Mouse (Mus musculus): ENCODE data around the gene Hopx.

Gene Hopx

DNA sequence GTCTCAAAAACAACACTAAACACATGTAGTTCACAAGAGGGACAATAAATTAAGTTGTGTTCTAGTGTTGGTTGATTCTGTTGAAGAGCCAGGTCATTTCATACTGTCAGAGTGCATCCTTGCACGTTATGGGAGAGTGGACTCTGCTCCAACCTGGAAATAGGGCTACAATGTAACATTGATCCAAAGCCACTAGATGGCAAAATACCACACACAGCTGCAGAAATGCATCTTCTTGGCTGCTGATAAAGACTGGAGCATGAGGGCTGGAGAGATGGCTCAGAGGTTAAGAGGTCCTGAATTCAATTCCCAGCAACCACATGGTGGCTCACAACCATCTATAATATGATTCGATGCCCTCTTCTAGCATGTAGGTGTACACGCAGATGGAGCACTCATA is 43.3 kb downstream of the Hopx start:
- DNase-seq (ENCODE audit: low read depth, low spot score) = no peak

DNA sequence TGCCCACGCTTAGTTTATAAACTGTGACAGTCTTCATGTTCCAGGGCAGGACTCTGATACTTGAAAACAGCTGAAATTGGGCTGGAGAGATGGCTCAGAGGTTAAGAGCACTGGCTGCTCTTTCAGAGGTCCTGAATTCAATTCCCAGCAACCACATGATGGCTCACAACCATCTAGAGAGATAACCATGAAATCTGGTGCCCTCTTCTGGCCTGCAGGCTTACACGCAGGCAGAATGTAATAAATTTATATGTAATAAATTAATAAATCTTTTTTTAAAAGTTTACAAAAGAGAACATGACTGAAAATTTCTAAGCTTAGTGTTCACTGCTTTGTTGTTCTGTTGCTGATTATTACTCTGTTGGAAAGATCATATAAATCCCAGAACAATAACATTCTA is 43.9 kb downstream of the Hopx start:
- DNase-seq (ENCODE audit: low read depth, low spot score) = no peak

DNA sequence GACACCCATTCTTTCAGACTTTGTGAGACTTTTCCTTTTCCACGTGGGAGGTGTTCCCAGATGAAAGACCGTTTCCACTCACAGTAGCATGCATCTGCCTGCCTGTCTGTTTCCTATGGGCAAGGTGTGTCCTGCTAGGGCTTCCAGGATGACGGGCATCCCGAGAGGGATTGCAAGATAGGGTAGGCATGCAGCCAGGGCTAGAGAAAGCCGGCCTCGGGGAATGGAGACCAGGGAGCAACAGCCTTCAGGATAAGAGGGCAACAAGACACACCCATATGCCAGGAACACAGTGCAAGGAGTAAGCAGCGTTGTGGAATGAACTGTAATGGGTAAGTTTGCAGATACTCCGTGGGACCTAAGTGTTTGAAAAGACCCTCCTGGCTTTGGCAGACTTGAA is 47.6 kb downstream of the Hopx start:
- no peak for DNase-seq (ENCODE audit: low read depth, low spot score)

DNA sequence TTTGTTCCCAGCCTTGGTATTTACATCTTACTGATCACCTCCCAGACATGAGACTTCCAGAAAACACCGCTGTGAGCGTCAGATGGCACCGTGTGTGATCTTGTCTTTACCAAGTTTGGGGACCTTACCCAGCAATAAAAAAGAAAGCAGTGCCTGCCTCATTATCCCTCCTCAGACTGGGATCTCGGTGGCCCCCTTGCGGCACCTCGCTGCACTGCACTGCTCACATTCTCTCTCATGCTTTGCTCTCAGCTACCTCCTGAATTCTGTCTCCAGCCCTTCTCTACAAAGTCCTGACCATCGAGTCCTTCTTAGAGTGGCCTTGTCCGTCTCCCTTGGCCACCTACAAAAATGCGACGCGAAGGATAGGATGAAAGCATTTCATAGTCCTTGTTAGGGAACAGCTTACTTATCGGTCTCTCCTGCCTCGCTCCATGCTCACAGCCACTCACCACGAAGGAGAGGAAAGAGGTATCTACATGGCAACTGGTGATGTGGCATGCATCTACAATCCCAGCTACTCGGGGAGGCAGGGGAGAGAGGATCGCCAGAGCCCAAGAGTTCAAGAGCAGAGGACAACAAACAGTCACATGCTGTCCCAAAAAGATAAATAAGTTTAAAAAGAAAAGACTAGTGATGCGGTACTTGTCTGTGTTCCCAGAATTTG is 53.4 kb downstream of the Hopx start:
- DNase-seq (ENCODE audit: low read depth, low spot score) = no peak

DNA sequence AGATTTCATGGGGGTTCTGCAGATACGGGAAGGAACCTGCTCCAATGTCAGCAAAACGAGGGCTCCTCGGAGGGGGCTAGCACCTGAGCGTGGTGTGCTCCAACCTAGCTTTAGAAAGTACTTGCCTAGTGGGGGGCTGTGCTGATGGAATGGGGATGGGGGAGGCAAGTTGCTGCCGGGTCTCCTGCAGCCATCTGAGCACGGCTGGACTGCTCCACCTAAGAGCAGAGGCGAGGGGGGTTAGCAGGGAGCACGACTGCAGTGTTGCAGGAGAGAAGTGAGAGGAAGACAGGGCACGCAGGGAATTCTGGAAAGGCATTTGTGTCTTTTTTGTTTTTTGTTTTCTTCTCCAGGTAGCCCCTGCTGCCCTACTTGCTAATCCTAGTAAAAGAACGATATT is 54.6 kb downstream of the Hopx start:
- no peak for DNase-seq (ENCODE audit: low read depth, low spot score)

DNA sequence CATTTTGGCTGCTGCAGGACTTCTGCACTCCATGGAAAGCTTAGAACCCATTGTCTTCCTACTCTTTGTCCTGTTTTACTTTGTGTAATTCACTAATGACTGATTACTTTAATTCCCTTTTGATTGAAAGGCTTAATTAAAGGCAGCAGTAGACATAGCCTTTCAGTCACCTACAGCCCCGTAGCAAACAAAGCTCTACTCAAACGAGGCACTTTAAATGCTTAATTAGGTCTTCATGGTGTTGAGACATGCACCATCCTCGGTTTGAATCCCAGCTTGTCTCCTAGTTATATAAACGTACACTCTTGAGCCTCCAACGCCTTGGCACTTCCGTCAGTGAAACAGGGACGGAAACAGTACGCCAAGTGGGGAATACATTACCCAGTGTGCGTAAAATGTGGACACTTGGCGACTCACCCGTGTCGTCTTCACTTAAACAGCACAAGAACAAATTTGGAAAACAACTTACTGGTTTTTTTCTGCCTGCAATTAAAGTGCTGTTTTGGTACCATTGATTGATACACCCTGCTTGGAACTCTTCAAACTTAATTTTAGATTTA is 58.0 kb downstream of the Hopx start:
- DNase-seq (ENCODE audit: low read depth, low spot score) = no peak

DNA sequence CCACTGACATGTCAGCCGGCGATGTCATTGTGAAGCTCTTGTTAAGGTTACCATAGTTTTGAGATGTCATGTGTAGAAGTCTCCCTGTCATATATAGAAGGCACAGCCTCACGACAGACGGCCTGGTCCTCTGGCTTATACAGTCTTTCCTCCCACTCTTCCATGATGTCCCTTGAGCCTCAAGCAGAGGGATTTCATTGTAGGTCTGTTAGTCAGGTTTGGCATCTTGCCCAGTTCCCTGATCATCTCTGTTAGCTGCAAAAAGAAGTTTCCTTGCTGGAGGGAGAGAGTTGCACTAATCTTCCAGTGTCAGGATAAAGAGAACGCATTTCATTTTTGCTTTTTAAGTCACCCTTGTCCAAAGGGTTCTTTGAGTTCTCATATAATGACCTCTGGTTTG is 62.3 kb downstream of the Hopx start:
- DNase-seq (ENCODE audit: low read depth, low spot score) = no peak

DNA sequence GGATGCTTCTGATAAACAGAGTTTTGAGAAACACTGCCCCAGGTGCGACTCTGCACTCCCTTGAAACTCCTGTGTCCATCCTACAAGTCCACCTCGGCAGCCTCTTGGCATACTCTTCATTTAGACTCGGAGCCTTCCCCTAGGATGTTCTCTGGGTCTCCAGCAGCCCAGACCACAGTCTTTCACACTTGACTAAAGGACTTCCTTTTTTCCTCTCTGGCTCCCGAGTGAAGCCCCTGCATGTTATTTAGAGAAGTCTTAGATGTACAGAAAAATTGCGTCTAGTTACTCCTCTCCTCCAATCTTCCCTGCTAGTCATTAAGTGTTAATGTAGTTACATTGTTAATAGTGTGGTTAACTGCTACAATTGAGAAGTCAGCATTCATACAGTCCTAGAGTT is 70.6 kb downstream of the Hopx start:
- no peak for DNase-seq (ENCODE audit: low read depth, low spot score)

DNA sequence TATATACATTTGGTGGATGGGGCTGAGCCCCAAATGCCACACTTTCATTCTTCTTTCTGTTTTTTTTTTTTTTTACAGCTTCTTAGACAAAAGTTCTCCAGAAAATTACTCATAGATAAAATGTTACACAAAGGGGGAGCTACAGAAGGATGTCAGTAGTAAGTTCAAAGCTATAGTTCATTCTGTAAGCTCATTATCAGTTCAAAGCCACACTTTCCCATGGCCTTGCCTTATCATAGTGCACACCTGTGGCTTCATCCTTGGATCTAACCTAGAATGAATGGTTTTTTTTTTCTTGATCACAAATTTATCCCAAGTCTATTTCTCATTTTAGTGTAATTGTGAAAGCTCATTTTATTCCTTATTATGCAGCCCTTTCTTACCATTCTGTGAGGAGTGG is 75.5 kb downstream of the Hopx start:
- no peak for DNase-seq (ENCODE audit: low read depth, low spot score)

DNA sequence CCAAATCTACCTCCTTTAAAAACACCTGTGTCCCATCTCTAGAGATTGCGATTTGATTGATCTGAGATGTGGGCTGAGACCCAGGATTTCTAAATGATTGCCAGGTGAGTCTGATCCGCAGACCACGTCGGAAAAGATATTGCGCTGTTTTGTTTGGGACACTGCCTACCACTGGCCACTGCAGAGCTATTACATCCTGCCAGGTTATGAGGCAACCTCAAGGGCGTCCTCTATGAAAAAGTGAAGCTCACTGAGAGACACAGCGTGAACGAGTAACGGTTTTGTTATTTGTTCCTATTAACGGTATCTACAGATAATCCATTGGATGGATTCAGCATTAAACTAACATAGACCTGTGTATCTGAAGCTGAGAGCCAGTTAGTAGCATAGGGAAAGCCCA is 76.5 kb downstream of the Hopx start:
- no peak for DNase-seq (ENCODE audit: low read depth, low spot score)

Data from brain, embryonic 18.5 days (tissue).